Mouse (Mus musculus) hindbrain, postnatal 0 days (tissue): ENCODE results near the gene Cnksr3. TPM values are rescaled to one million over a fixed set of nuclear protein-coding genes. Genes with fewer than 3 reads are reported as not detected.

Source experiments
- ATAC-seq: fragments of 200-750 bp; cut with Nextera tagmentation; 2 replicates; pipeline ENCODE4 v1.8.0; 2017; ENCODE audit warnings: mild to moderate bottlenecking, moderate TSS enrichment, moderate library complexity
- DNase-seq: peaks from one replicate; pipeline ENCODE4 v3.0.0-alpha.2; 2015; ENCODE audit warnings: low spot score
- H3K27ac ChIP-seq: fragments of 300-500 bp; sonication (generic); 2 replicates; pipeline ENCODE4 v1.5.1; 2014; ENCODE audit warnings: mild to moderate bottlenecking
- H3K27me3 ChIP-seq: fragments of 300-500 bp; sonication (generic); 2 replicates; pipeline ENCODE4 v1.6.1; 2014; ENCODE audit warnings: low read length, mixed read lengths; ENCODE audit not compliant: insufficient read depth
- H3K36me3 ChIP-seq: fragments of 300-500 bp; sonication (generic); 2 replicates; pipeline ENCODE4 v1.6.1; 2014; ENCODE audit warnings: low read length, mixed read lengths; ENCODE audit not compliant: insufficient read depth
- H3K4me1 ChIP-seq: fragments of 300-500 bp; sonication (generic); 2 replicates; pipeline ENCODE4 v1.6.1; 2014; ENCODE audit warnings: antibody characterized with exemption, low read length, mixed read lengths; ENCODE audit not compliant: insufficient read depth
- H3K4me2 ChIP-seq: fragments of 300-500 bp; sonication (generic); 2 replicates; pipeline ENCODE4 v1.6.1; 2014; ENCODE audit warnings: low read depth, mild to moderate bottlenecking, low read length, moderate library complexity, mixed read lengths
- H3K4me3 ChIP-seq: fragments of 300-500 bp; sonication (generic); 2 replicates; pipeline ENCODE4 v1.5.1; 2014; ENCODE audit warnings: low read length
- H3K9ac ChIP-seq: fragments of 300-500 bp; sonication (generic); replicated peaks from 2 replicates; pipeline ENCODE4 v1.6.1; 2014; ENCODE audit warnings: mild to moderate bottlenecking, low read length, moderate library complexity, mixed read lengths
- H3K9me3 ChIP-seq: fragments of 300-500 bp; sonication (generic); 2 replicates; pipeline ENCODE4 v1.6.1; 2016; ENCODE audit warnings: low read length, mixed read lengths
- CTCF ChIP-seq: IDR thresholded peaks from 2 replicates; pipeline ENCODE4 v1.5.1; 2016; ENCODE audit warnings: antibody characterized with exemption, control low read depth, low read depth
- WGBS: fragments of 180-500 bp; shearing (Covaris S2); extraction: QIAGEN DNeasy Blood & Tissue Kit; methylation state at CpG from one replicate; pipeline ENCODE4 v1.1.7; 2014; 5-methylcytosine and 5-hydroxymethylcytosine counted together
- polyA plus RNA-seq: library from polyadenylated mRNA; unstranded; fragments of >200 nt; fragmentation: Nextera tagmentation; extraction: Ambion mirVana; gene quantifications from 2 replicates; pipeline ENCODE4 v1.2.1, GENCODE M21; 2015
- total RNA-seq: library from RNA; depleted of rRNA; stranded (reverse); fragments of >200 nt; gene quantifications from 2 replicates; pipeline ENCODE4 v1.2.3, GENCODE M21; 2014

Cnksr3 gene
- total and polyA plus RNA-seq, 2 experiments from 2014 or later, result 3.7 to 9.8 TPM

GRCm38 (mm10) chr10:7135751-7136150 lies 76.3 kb downstream of the Cnksr3 start:
- Histone ChIP-seq H3K27ac (no peak overlapping the region), H3K4me2 (no peak overlapping the region), H3K4me3 (no peak overlapping the region), H3K9me3 (no peaks in the 10 kb centered on the region), H3K4me1 (no peaks in the 10 kb centered on the region), H3K27me3 (no peaks in the 10 kb centered on the region), H3K9ac (no peak overlapping the region), H3K36me3 (no peaks in the 10 kb centered on the region)
- ATAC-seq (no peak), DNase-seq (no peak)
- no peak for TF ChIP-seq CTCF
- WGBS, result 89% methylated on average over 2 of the region's 2 CpGs

- Histone ChIP-seq H3K27ac (no peak overlapping the region), H3K4me2 (no peak overlapping the region), H3K9ac (no peak overlapping the region), H3K27me3 (no peaks in the 10 kb centered on the region), H3K9me3 (no peaks in the 10 kb centered on the region), H3K4me1 (no peaks in the 10 kb centered on the region), H3K36me3 (no peaks in the 10 kb centered on the region), H3K4me3 (no peak overlapping the region)
- DNase-seq (no peak), ATAC-seq (no peak)
- no peak for TF ChIP-seq CTCF
- 92% methylated on average over 5 of the region's 5 CpGs for WGBS
Measured at GRCm38 (mm10) chr10:7133005-7133404, 79.0 kb downstream of the Cnksr3 start.

- DNase-seq (no peak), ATAC-seq (no peak)
- Histone ChIP-seq H3K27ac (no peak overlapping the region), H3K4me2 (no peak overlapping the region), H3K9ac (no peak overlapping the region), H3K4me1 (no peaks in the 10 kb centered on the region), H3K4me3 (no peak overlapping the region), H3K36me3 (no peaks in the 10 kb centered on the region), H3K27me3 (no peaks in the 10 kb centered on the region), H3K9me3 (no peaks in the 10 kb centered on the region)
- TF ChIP-seq CTCF, result no peak
- 97% methylated on average over 3 of the region's 3 CpGs for WGBS
Measured at GRCm38 (mm10) chr10:7131441-7131840, 80.6 kb downstream of the Cnksr3 start.

GRCm38 (mm10) chr10:7127828-7128227 lies 84.2 kb downstream of the Cnksr3 start:
- no peaks in the 10 kb centered on the region for H3K4me1 ChIP-seq
- 92% methylated on average over 9 of the region's 9 CpGs for WGBS
- no peak overlapping the region for H3K27ac ChIP-seq
- no peaks in the 10 kb centered on the region for H3K9me3 ChIP-seq
- ATAC-seq (no peak), DNase-seq (no peak)
- no peak overlapping the region for H3K9ac ChIP-seq
- H3K27me3 ChIP-seq, result no peaks in the 10 kb centered on the region
- H3K36me3 ChIP-seq, result no peaks in the 10 kb centered on the region
- no peak overlapping the region for H3K4me2 ChIP-seq
- no peak overlapping the region for H3K4me3 ChIP-seq
- no peak for TF ChIP-seq CTCF

- Histone ChIP-seq H3K9ac (no peak overlapping the region), H3K4me1 (no peaks in the 10 kb centered on the region), H3K27me3 (no peaks in the 10 kb centered on the region), H3K36me3 (no peaks in the 10 kb centered on the region), H3K4me2 (no peak overlapping the region), H3K4me3 (no peak overlapping the region), H3K27ac (no peak overlapping the region), H3K9me3 (no peaks in the 10 kb centered on the region)
- 96% methylated on average over 12 of the region's 12 CpGs for WGBS
- TF ChIP-seq CTCF, result no peak
- no peak for ATAC-seq
- no peak for DNase-seq
Measured at GRCm38 (mm10) chr10:7126882-7127281, 85.2 kb downstream of the Cnksr3 start.

GRCm38 (mm10) chr10:7126287-7126686 lies 85.8 kb downstream of the Cnksr3 start:
- Histone ChIP-seq H3K27me3 (no peaks in the 10 kb centered on the region), H3K4me1 (no peaks in the 10 kb centered on the region), H3K27ac (no peak overlapping the region), H3K9ac (no peak overlapping the region), H3K4me2 (no peak overlapping the region), H3K9me3 (no peaks in the 10 kb centered on the region), H3K4me3 (no peak overlapping the region), H3K36me3 (no peaks in the 10 kb centered on the region)
- DNase-seq (no peak), ATAC-seq (no peak)
- TF ChIP-seq CTCF, result no peak
- WGBS, result 70% methylated on average over 7 of the region's 7 CpGs

- Histone ChIP-seq H3K27ac (no peak overlapping the region), H3K4me3 (no peak overlapping the region), H3K4me2 (no peak overlapping the region), H3K36me3 (no peaks in the 10 kb centered on the region), H3K9ac (no peak overlapping the region), H3K9me3 (no peaks in the 10 kb centered on the region), H3K4me1 (no peaks in the 10 kb centered on the region), H3K27me3 (no peaks in the 10 kb centered on the region)
- ATAC-seq (peak; percentile 62; the same call in 1 of the 2 replicates), DNase-seq (peak; percentile 65)
- TF ChIP-seq CTCF, result peak; percentile 48
- WGBS, result 64% methylated on average over 7 of the region's 7 CpGs
Measured at GRCm38 (mm10) chr10:7124993-7125392, 87.0 kb downstream of the Cnksr3 start.
